Mouse (Mus musculus) kidney, adult 2 months (tissue): ENCODE data around the gene Vmn2r89. TPM values are rescaled to one million over a fixed set of nuclear protein-coding genes. Genes with fewer than 3 reads are reported as not detected.
"Not testable (repeated sequence)": the region's sequence is repeated elsewhere in the genome, so short reads cannot be mapped to it uniquely, and the experiment has no call there.

Experiments
- DNase-seq: peaks from one replicate; pipeline ENCODE4 v3.0.0; 2021
- H3K27ac ChIP-seq: fragments of 200-500 bp; 2 replicates; pipeline ENCODE4 v1.5.1; 2012; ENCODE audit warnings: low read depth, low read length, control low read depth, inconsistent platforms; ENCODE audit not compliant: insufficient read depth
- H3K27me3 ChIP-seq: fragments of 200-500 bp; replicated peaks from 2 replicates; pipeline ENCODE4 v1.6.1; 2012; ENCODE audit warnings: mild to moderate bottlenecking, moderate library complexity, low read length, inconsistent platforms; ENCODE audit not compliant: control insufficient read depth, insufficient read depth
- H3K36me3 ChIP-seq: fragments of 200-500 bp; 2 replicates; pipeline ENCODE4 v1.6.1; 2012; ENCODE audit warnings: mild to moderate bottlenecking, moderate library complexity, low read length, inconsistent platforms; ENCODE audit not compliant: control insufficient read depth, insufficient read depth
- H3K4me1 ChIP-seq: fragments of 200-500 bp; 2 replicates; pipeline ENCODE4 v1.6.1; 2011; ENCODE audit warnings: low read length; ENCODE audit not compliant: control insufficient read depth, insufficient read depth
- H3K4me3 ChIP-seq: fragments of 200-500 bp; 2 replicates; pipeline ENCODE4 v1.5.1; 2011; ENCODE audit warnings: mild to moderate bottlenecking, low read depth, low read length, control low read depth; ENCODE audit not compliant: insufficient read depth
- CTCF ChIP-seq: fragments of 200-500 bp; conservative IDR thresholded peaks from 2 replicates; pipeline ENCODE4 v1.5.1; 2011; ENCODE audit warnings: low read depth, mild to moderate bottlenecking, control low read depth, low read length, moderate library complexity, mixed read lengths; ENCODE audit not compliant: insufficient read depth, insufficient read length
- POLR2A ChIP-seq: fragments of 200-500 bp; IDR thresholded peaks from one replicate; pipeline ENCODE4 v1.6.1; 2011; ENCODE audit warnings: low read depth, low read length, control low read depth
- WGBS: fragments of 180-500 bp; shearing (Covaris S2); methylation state at CpG from one replicate; pipeline ENCODE4 v1.1.7; 2018; 5-methylcytosine and 5-hydroxymethylcytosine counted together
- polyA plus RNA-seq: library from polyadenylated mRNA; depleted of rRNA; stranded (reverse); fragments of >200 nt; gene quantifications from 2 replicates; pipeline ENCODE4 v1.2.3, GENCODE M21; 2012

The Vmn2r89 gene
- polyA plus RNA-seq, 1 experiment = not detected

GRCm38 (mm10) chr14:51482051-51482715, 30.5 kb downstream of the Vmn2r89 start:
- DNase-seq = no peak
- no peak overlapping the region for H3K27ac ChIP-seq
- WGBS = 38% methylated on average over 5 of the region's 5 CpGs
- H3K27me3 ChIP-seq = no peaks in the 10 kb centered on the region
- TF ChIP-seq POLR2A (no peak), CTCF (no peak)
- H3K4me3 ChIP-seq = no peak overlapping the region
- H3K36me3 ChIP-seq = no peaks in the 10 kb centered on the region
- no peaks in the 10 kb centered on the region for H3K4me1 ChIP-seq

DNA sequence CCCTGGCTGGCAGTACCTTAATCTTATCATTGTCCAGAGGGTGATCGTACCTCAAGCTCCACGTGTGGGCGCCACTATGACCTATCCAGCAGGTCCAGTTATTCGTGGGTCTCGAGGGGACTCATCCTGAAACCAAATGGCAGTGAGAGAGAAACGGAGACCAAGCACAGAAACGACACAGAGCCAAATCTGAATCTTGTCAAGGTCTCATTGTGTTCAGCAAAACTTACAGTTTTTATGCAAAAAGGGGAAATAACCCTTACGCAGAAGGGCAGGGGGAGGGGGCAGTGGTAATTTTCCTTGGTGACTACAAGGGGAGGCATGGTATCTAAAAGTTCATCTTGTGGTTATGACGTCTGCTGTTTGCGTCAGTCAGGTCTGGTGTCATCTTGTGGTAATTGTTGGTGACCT, 31.3 kb downstream of the Vmn2r89 start:
- H3K4me3 ChIP-seq, H3K36me3 ChIP-seq, DNase-seq, H3K27me3 ChIP-seq, H3K27ac ChIP-seq, H3K4me1 ChIP-seq: not testable (repeated sequence)
- 78% methylated on average over 10 of the region's 10 CpGs for WGBS

- no peaks in the 10 kb centered on the region for H3K27me3 ChIP-seq
- WGBS = 85% methylated on average over 1 of the region's 1 CpGs
- no peak overlapping the region for H3K27ac ChIP-seq
- H3K36me3 ChIP-seq = no peaks in the 10 kb centered on the region
- no peaks in the 10 kb centered on the region for H3K4me1 ChIP-seq
- H3K4me3 ChIP-seq = no peak overlapping the region
- TF ChIP-seq POLR2A (no peak), CTCF (no peak)
- no peak for DNase-seq
Measured at GRCm38 (mm10) chr14:51483671-51484070, 32.0 kb downstream of the Vmn2r89 start.

DNA sequence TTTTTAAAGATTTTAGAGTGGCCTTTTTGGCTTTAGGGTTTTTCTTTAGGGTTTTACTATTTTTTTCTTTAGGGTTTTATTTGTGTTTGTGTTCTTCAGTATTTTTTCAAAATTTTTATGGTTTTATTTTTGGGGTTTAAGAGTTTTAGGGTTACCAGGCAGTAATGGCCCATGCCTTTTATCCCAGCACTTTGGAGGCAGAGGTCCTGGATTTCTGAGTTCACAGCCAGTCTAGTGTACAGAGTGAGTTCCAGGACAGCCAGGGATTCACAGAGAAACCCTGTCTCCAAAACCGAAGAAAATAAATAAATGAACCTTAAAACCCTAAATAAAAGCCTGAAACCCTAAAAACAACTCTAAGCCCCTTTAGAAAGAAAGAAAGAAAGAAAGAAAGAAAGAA, 34.5 kb downstream of the Vmn2r89 start:
- H3K4me1 ChIP-seq = no peaks in the 10 kb centered on the region
- no peak overlapping the region for H3K27ac ChIP-seq
- WGBS = 85% methylated on average over 1 of the region's 1 CpGs
- TF ChIP-seq CTCF = no peak
- TF ChIP-seq POLR2A = no peak
- no peak overlapping the region for H3K4me3 ChIP-seq
- DNase-seq = no peak
- no peaks in the 10 kb centered on the region for H3K27me3 ChIP-seq
- H3K36me3 ChIP-seq = no peaks in the 10 kb centered on the region

DNA sequence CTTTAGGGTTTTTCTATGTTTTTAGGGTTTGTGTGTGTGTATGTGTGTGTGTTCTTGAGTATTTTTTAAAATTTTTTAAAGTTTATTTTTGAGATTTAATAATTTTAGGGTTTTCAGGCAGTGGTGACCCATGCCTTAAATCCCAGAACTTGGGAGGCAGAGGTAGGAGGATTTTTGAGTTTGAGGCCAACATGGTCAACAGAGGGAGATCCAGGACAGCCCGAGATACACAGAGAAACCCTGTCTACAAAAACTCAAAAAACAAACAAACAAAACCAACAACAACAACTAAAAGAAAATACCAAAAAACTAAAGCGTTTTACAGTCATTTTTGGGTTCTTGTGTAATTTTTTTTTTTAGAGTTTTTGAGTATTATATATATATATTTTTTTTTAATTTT, 44.1 kb downstream of the Vmn2r89 start:
- no peaks in the 10 kb centered on the region for H3K36me3 ChIP-seq
- H3K27me3 ChIP-seq = no peaks in the 10 kb centered on the region
- WGBS = 83% methylated on average over 2 of the region's 2 CpGs
- TF ChIP-seq CTCF (no peak), POLR2A (no peak)
- no peak overlapping the region for H3K4me3 ChIP-seq
- no peaks in the 10 kb centered on the region for H3K4me1 ChIP-seq
- no peak overlapping the region for H3K27ac ChIP-seq
- no peak for DNase-seq

- TF ChIP-seq CTCF (no peak), POLR2A (no peak)
- H3K27ac ChIP-seq = no peak overlapping the region
- H3K4me3 ChIP-seq = no peak overlapping the region
- no peaks in the 10 kb centered on the region for H3K4me1 ChIP-seq
- no peaks in the 10 kb centered on the region for H3K36me3 ChIP-seq
- no peak for DNase-seq
- 98% methylated on average over 1 of the region's 1 CpGs for WGBS
- H3K27me3 ChIP-seq = no peaks in the 10 kb centered on the region
Measured at GRCm38 (mm10) chr14:51496955-51497354, 45.3 kb downstream of the Vmn2r89 start.

GRCm38 (mm10) chr14:51497958-51498357, 46.3 kb downstream of the Vmn2r89 start:
- H3K27me3 ChIP-seq = no peaks in the 10 kb centered on the region
- H3K4me3 ChIP-seq = no peak overlapping the region
- no peak for DNase-seq
- WGBS = 92% methylated on average over 2 of the region's 2 CpGs
- no peak overlapping the region for H3K27ac ChIP-seq
- TF ChIP-seq CTCF (no peak), POLR2A (no peak)
- H3K4me1 ChIP-seq = no peaks in the 10 kb centered on the region
- H3K36me3 ChIP-seq = no peaks in the 10 kb centered on the region
